Mouse (Mus musculus): ENCODE data around the gene Marco. TPM values are rescaled to one million over a fixed set of nuclear protein-coding genes. Genes with fewer than 3 reads are reported as not detected.

Marco gene
- total RNA-seq (2021): under 1 TPM in 1 of 2 experiments, not detected in 1; 0.13 TPM
- long read RNA-seq, experiment 1: 0 reads
- long read RNA-seq, experiment 2: 0 reads

DNA sequence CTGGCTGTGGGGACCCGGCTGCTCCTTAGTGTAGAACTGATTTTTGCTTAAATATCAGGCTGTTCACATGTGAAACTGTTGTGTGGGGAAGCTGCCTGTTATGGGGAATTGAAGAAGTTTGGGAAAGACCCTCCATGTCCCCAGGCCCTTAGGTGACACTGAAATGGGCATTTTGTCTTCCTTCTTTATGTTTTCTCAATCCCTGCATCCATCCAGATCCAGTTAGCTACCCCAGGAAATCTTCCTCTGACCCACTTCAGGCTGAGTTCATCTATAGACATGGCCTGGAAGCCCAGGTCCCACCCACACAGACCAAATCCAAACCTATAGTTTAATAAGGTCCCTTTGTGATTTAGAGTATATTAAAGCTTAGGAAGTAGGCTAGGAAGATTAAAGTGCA lies at the start of gene Marco:
Marco (minus strand) TSS at position 101 of the 400 bp plus-strand sequence.
- DNase-seq: no peak

DNA sequence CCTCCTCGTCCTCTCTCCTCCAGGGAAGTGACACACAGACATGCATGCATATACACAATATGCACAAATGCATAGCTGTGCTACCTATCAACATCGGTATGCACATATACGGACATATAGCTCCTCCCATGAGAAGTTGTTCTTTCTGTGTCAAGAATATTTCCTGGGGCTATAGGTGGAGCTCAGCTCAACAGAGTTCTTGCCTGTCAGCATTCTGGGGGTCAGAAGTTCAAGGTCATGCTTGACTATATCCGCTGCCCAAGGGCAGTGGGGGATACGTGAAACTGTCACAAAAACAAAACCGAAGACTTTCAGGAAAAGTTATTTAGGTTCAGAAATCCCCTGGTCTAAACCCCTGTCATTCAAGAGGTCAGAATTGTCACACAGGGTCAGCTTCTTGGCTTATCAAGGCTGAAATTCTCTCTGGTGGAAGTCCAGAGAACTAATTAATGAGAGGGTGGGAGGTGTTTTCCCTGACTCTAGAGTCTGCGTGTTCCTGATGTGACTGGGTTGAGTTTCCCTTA lies 34.7 kb upstream of the Marco start:
- no peak for DNase-seq

DNA sequence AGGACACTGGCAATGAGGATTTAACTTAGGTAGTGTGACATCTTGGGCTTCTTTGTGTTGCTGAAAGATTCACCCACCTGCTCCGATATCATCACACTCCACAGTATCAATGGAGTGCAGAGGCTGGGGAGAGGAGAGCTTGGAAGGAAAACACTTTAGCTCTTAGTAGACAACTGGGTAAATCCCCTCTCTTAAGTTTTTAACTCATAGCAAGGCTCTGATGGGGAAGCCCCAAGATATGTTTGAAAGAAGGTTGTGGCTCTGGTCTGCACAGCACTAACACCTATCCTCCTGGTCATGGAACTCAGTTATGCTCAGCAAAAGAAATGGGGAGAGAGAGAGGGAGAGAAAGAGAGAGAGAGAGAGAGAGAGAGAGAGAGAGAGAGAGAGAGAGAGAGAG lies 32.2 kb upstream of the Marco start:
- no peak for DNase-seq

DNA sequence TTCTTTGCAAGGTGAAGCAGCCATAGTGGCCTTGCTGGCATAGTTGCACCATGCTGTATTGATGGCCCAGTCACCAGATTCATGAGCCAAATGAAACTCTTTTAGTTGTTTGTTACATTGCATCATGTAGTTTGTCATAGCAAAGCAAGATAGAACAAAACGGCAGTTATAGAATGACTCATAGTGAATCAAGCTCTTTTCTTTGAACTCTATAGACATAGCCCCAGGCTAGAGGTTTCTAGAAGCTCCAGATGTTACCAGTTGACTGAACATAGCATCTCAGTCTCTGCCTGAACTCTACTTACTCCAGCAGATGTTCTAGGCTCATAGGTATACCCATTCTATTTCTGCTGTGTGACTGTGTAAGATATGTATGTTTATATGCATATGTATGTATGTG lies 31.1 kb upstream of the Marco start:
- DNase-seq: no peak

DNA sequence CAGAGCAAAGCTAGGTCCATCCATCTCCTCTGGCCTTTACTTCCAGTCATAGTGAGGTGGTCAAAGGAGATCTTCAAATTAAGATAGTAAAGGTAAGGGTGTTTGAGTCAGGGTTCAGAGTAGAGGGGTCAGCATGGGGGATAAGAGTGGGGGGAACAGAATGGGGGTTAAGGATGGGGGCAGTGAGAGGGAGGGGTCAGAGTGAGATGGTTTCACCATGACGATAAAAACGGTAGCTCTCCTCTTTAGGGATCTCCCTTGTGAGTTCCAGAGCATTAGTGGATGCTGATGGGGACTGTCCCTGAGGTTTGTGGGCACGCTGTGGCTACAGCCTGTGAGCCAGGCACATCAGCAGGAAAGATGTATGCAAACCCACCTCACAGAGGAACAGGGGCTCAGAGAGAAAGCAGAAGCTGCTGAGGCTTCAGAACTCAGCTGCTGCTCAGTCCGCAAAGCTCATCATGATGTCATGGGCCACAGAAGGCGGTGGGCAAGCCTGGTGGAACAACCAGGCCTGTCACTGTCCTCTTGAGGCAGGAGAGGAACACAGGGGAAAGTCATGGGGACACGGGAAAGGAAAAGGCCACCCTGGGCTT lies 27.6 kb upstream of the Marco start:
- DNase-seq: no peak

DNA sequence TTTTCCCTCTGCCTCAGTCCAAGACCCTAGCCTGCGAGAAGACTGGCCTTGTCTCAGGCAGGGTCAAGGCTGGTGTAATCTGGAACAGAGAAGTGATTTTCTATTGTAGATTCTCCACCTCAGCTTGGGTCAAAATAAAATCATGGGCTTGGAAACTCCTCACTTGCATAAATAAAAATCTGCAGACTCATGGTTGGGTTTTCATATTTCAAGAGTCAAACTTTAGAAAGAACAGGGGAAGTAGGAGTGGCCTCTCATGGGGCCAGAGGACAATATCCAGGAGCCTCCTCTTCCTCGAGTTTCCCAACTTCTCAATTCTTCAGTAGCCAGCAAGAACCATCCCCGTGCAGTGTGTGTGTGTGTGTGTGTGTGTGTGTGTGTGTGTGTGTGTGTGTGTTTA lies 26.9 kb upstream of the Marco start:
- DNase-seq: no peak

DNA sequence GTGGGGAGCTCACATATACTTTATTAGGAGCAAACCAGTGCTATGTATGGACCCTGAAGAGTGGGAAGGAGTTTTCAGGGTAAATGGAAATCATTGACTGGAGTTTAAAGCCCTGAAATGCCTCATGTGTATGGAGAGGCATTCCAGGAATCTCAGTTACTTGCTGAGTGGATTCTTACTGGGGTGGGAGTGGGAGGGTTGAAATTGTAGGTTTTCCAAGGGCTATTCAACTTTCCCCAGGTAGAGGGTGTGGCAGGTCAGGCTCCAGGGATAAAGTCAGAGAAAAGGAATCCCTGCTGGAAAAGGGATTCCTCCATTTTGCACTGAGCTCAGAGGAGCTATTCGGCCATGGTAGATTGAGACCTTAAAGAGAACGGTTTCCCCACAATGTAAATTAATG lies 25.1 kb upstream of the Marco start:
- DNase-seq: no peak

DNA sequence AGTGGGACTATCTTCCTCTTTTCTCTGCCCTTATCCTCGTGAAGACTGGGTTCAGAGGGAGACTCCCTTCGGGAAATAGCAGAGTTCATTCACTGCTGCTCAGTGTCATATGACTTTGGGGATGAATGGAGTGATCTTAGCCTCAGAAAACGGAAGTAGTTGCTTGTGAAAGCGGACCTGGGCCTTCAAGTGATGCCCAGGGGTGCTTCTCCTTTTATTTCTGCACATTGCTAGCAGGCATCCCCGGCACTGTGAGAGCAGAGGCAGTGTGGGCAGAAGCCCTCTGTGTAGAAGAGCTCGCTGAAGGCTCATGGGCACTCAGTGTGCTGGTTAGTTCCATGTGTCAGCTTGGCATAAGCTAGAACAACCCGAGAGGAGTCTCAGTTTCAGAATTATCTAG lies 12.8 kb upstream of the Marco start:
- no peak for DNase-seq

DNA sequence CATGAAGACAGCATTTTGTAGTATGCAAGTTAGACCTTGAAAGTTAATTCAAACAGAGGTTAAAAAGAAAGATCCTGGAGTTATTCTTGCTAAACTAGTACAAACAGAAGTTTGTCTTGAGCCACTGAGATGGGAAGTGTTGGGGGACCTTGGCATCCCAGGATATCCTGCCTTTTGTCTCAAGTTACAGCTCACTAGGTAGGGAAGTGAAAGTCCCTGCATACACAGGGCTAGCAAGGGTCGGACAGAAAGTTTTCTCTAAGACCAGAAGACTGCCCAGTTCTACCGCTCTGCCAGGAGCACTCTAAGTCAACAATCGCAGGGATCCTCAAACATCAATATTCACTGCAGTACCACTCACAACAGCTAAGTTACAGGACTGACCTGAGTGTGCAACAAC lies 5.5 kb upstream of the Marco start:
- no peak for DNase-seq

DNA sequence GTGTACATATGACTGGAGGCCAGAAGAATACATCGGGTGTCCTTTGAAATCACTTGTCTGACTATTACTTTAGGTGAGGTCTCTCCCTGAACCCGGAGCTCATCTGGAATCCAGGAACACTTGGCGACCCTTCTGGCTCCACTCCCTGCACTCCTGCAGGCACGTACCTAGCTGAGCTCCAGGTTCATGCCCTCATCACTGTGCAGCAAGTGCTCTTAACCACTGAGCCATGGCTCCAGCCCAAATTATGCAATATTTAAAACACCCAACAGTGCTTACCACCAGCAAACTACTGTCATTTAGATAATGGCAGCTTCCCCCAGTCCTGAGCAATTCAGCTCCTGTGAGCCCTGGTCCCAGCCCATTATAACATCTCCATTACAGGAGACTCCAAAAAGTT lies 4.2 kb upstream of the Marco start:
- DNase-seq: no peak

DNA sequence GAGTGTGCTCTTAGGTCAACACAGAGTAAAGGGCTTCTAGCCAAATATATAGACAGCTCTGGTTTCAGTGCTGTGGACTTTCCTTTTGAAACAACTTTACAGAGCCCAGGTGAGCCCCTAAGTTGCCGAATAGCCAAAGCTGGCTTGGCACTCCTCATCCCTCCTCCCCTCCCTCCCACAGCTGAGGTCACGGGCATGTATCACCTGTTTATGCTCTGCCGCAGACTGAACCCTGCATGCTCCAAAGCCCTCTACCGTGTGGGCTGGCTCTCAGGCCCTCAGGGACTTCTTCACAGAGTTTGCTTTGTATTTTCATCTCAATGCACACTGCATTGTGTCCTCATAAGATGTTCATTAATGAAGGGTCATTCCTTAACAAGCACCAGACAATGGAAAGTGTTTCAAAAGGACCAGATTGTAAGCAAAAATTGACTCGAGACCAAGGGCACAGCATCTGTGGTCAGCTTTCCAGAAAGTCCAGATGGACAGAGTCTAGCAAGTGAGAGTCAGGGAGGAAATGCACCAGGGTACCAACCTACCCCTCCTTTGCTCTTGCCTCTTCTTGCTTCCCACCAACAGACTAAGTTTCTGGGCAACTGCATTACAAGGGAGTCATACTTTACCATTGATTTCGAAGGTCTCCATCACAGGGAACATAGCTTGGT lies 646 bp downstream of the Marco start:
- DNase-seq: no peak

DNA sequence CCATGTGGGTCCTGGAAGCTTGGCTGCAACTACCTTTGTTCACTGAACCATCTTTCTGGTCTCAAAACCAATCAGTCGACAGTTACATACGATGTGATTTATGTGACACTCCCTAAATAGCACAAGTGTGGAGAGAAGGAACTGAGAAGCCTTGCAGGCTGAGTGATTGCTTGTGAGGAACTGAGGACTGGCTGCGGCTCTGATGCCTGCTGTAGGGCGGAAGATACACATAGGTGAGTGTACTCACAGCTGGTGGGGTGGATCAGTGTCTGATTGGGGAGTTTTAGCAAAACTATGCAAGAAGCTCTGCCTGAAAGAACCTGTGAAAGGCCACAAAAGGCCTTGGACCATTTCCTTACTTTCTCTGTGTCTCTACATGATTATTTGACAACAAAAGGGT lies 3.3 kb downstream of the Marco start:
- no peak for DNase-seq

DNA sequence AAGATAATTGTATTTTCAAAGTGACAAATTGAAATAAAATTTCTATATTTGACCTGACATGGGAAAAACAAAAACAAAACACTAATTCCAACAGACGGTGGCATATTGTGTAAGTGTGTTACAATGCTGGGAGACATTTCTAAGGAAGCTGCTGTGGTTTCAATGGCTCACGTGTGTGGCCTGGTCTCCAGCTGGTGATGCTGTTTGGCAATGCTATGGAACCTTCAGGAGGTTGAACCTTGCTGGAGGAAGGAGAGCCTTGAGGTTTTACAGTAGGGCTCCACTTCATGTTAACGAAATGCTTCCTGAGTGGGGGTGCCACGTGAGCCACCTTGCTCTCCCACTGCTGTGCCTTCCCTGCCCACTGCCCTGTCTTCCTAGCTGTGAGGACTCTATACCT lies 6.8 kb downstream of the Marco start:
- no peak for DNase-seq

DNA sequence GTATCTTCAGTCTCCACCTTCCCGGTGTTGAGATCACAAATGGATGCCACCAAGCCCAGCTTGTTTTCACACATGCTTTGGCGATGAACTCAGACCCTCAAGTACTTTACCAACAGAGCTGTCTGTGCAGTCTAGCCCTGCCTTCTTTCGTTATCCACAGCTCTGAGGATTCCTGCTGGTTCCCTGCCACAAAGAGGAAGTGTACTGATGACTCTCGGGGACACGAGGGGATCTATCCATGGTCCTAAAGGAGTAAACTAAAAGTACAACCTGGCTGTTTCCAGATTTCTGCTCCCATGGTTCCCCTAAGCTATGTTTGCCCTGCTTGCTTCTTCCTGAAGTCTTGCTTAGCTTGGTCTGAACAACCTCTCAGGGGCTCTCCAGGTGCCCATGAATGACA lies 23.9 kb downstream of the Marco start:
- DNase-seq: no peak

DNA sequence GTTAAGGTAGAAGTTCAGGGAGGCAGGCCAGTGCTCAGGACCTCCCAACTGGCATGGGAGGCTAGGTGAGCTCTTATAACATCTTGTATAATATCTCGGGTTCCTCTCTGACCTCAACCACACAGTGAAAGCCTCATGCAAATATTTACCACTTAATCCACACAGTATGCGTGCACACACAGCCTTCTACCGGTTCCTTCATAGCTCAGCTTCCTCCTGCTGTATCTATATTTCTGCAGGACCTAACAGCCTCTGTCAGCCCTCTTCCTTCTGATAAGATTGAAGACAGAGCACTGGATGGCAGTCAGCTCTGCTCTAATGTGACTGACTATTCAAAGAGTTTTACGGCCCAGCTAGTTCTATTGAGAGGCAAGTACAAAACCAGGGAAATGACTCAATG lies 30.0 kb downstream of the Marco start:
- DNase-seq: no peak

DNA sequence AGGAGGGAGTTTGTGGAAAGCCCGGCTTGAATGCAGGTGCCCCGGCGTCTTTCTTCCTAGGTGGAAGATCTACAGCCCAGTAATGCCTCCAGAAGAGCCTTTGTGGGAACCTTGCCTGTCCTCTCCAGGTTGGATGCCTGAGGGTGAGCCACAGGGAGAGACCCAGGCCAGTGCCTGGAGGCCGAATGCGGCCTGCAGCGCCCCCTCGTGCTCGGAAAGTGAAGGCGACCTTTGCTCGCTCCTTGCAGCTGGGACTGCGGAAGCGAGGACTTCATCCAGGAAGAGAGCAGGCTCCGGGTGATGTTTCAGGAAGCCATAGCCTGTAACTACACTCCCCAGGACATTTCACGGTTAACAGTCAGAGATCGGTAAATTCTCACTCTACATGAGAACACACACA lies 35.9 kb downstream of the Marco start:
- DNase-seq: no peak

DNA sequence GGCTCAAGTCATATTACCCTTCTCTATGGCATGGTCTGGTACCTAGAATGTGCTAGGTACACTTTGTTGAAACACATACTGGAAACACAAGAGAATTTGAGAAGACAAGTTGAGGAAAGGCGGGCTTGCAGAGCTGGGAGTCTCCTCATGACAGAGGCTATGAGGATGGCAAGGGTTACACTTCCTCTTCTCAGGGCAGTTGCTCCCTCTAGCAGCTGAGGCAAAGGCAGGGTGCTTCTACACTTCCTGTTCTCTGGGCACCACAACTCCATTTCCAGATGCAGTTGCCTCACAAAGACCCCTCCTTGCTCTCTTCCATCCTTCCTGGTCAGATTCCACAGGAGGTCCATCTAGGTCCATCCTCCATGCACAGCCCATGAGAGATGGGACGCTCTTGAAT lies 37.5 kb downstream of the Marco start:
- DNase-seq: no peak

DNA sequence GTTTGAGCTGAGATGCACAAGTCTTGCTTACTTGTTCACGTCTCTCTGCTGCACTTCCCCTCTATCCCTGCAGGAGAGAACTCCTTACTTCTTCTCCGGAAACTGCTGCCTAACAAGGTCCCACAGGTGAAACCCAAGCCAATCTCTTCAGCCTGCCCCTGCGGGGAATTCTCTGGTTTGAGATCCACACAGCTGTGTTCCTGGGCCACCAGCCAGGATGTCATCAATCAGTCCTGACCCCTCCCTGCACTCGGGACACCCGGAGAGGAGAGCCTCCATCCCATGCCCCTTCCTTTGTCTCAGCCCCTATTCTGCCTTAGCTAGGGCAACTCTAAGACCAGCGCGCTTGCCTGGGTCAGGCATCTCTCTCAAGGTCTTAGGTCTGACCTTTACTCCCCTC lies 38.1 kb downstream of the Marco start:
- DNase-seq: no peak

DNA sequence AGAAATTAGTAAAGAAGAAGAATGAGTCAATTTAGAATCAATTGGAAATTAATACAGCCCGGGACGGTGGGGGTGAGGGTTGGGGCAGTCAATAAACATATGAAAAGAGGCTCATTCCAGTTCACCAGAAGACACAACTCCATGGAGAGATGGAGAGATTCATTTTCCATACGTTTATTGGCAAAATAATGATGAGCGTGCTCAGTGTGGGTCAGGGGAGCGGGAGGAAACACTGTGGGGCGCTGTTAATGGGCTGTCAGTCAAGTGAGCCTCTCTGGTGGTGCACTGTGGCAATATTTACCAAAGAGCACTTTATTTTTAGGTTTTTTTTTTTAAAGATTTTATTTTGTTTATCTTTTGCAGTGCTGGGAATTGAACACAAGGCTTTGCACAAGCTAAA lies 45.8 kb downstream of the Marco start:
- no peak for DNase-seq

DNA sequence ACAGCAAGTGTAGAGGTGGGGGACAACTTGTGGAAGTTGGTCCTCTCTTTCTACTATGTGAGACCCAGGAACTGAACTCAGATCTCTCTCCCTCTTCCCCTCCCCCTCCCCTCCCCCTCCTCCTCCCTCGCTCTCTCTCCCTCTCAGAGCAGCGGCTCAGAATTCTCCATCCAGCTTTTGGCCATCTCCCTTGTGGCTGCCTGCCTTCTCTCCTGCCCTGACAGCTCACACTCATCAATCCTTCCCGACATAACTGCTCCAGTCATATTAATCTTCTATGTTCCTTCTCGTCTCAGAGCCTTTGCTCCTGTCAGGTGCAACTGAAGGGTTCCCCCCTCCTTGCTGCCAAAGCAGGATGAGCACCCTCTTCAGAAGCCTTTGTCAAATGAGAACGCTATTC lies 46.3 kb downstream of the Marco start:
- no peak for DNase-seq

DNA sequence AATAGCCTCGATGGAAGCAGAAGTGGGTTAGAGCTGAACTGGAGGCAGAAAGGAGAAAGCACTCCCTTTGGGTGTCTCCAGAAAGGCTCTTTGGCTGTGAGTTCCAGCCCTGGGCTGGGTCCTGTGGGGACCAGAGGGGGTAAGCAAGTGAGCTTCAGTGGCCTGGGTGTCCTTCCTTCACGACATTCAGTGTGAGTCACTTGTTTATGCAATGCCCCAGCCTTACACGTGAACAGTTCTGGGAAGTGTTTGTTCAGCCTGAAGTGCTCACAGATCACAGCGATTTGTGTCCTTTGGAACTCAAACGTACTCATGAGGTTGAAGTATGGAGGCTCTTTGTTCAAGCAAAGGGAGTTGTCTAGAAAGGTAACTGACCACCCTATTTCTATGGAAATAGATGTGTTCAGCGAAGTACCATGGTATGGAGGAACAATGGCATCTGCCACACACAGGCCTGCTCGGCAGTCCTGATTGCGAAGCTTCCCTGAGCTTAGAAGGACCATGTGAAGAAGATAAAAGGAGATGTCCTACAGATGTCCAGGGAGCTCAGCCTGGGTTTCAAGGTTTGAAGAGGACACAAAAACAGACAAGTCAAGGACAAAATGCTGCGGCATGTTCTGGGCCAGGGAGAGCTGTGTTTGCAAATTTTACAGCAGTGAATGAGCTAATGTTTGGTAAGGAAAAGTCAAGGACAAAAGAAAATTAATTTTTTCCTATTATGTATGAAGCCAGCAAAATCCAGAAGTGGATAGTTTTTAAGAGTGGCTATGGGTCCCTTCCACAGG lies 53.1 kb downstream of the Marco start:
- DNase-seq: no peak

DNA sequence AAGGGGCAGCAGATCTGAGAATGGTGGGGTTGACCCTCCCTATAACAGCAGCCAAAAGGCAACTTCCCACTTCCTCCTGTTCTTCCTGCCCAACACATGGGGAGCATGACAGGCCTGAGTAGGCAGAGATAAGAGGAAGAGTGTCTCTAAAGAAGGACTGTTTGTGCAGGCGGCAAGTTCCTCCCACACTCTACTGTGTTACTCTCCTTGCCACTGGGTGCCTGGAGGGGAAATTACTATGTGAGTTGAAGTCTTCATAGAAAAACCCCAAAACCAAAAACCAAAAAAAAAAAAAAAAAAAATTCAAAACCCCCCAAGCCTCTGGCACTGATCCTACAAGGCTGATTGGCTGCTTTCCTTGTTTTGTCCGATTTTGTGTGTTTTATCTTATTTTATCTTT lies 55.2 kb downstream of the Marco start:
- no peak for DNase-seq

DNA sequence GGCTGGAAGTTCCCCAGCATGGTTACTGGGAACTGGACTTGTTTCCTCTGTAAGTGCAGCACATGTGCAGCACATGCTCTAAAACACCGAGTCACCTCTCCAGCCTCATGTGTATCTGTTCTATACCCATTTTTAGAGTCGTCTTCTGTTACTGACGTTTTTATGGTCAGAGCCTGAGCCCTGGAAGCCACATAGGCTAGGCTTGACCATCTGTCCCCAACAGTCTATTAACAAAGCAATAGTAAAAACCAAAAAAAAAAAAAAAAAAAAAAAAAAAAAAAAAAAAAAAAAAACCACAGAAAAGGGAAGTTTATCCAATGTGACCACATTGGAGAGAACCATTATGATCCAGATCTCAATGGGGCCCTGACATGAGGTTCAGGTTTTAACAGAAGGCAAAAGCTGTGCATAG lies 61.6 kb downstream of the Marco start:
- no peak for DNase-seq
